Mouse (Mus musculus): Measurements from ENCODE around the gene Cldn34a. TPM values are rescaled to one million over a fixed set of nuclear protein-coding genes. Genes with fewer than 3 reads are reported as not detected.

The Cldn34a gene
- not detected for total RNA-seq (2021)
- long read RNA-seq, experiment 1: 0 reads
- long read RNA-seq, experiment 2: 0 reads

DNA sequence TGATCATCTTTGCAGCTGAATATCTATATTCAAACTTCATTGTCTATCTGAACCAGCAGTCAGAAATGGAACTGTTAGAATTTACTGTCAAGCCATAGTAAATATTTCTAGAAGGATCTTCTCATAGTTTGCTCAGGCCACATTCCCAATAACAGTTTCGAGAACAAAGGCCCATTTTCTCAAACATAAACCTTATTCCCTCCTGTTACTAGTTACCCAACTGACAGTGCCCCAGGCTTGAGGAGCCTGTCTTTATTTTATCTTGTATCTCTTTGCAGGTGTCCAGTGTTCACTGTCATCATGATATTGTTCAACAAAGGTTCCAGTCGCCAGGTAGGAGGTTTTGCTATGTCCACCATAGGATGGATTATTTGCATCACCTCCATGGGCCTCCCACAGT, at the start of gene Cldn34a:
Gene Cldn34a (plus strand): TSS at position 301 of the 400 bp plus-strand sequence.
- DNase-seq: no peak

GRCm38 (mm10) chrX:152518611-152519010, 44.5 kb upstream of the Cldn34a start:
- peak in 1 of 2 experiments; percentile 55 for DNase-seq

- no peak for DNase-seq
Measured at GRCm38 (mm10) chrX:152545736-152546135, 17.4 kb upstream of the Cldn34a start.

DNA sequence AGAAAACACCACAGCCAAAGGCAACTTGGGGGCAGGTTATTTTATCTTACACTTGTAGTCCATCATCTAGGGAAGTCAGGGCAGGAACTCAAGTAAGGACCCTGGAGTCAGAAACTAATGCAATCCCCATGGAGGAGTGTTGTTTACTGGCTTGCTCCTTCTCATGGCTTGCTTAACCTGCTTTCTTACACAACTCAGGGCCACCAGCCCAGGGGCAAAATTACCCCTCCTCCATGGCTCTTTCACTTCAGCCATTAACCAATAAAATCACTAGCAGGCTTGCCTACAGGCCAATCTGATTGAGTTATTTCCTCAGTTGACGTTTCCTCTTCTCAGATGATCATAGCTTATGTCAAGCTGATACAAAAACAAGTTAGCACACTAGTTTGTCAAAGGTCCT, 15.0 kb upstream of the Cldn34a start:
- DNase-seq: no peak

GRCm38 (mm10) chrX:152557446-152557845, 5.7 kb upstream of the Cldn34a start:
- no peak for DNase-seq

Other genes starting within 250 kb of the Cldn34a start
- 1 to 10 TPM; 2.7 to 5.7 TPM for gene Kantr, start 235.8 kb upstream of the Cldn34a start, total RNA-seq (2021)
- 10 to 100 TPM in 1 of 2 experiments, 1 to 10 TPM in 1; 9.4 to 14.8 TPM for gene Tspyl2, start 220.9 kb upstream of the Cldn34a start, total RNA-seq (2021)
- gene Gpr173, start 194.6 kb upstream of the Cldn34a start, total RNA-seq (2021): under 1 TPM; 0.51 to 0.74 TPM
- 1 to 10 TPM; 3.3 to 4.6 TPM for gene Shroom2, start 206.1 kb downstream of the Cldn34a start, total RNA-seq (2021)
- gene Gpr143, start 218.6 kb downstream of the Cldn34a start, total RNA-seq (2021): under 1 TPM in 1 of 2 experiments, not detected in 1; 0.23 TPM